Mouse (Mus musculus): Measurements from ENCODE around the gene Jmjd6. TPM values are rescaled to one million over a fixed set of nuclear protein-coding genes. Genes with fewer than 3 reads are reported as not detected.

The Jmjd6 gene
- polyA plus RNA-seq, 1 experiment from 2014 or later, result 62.2 TPM

- no peak for DNase-seq (ENCODE audit: low spot score)
Observed at GRCm38 (mm10) chr11:116807116-116807515, 36.1 kb downstream of the Jmjd6 start.

GRCm38 (mm10) chr11:116806136-116807071 is 36.8 kb downstream of the Jmjd6 start:
- no peak for DNase-seq (ENCODE audit: low spot score)

- DNase-seq (ENCODE audit: low spot score), result no peak
Observed at GRCm38 (mm10) chr11:116802709-116803108, 40.5 kb downstream of the Jmjd6 start.

- no peak for DNase-seq (ENCODE audit: low spot score)
Observed at GRCm38 (mm10) chr11:116801106-116801505, 42.1 kb downstream of the Jmjd6 start.

DNA sequence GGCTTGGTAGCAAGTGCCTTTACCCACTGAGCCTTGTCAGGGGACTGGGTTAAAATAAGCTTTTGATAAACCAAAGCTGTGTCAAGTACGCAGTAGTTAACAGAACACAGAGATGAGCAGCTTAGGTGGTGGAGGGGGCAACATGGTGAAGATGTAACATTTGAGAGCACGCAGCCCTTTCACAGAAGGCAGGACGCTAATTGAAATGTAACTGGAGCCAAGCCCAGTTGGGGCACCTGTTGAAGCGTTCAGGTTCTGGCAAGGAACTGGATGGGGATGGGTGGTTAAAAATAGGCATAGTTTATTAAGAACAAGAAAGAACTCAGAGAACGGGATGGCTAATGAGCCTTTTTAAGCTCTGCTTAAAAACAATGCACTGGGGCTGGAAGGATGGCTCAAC is 43.9 kb downstream of the Jmjd6 start:
- DNase-seq (ENCODE audit: low spot score), result no peak

Other genes starting within 250 kb of the Jmjd6 start
- gene Rhbdf2, start 216.4 kb downstream of the Jmjd6 start, polyA plus RNA-seq (2015; fragmentation: Nextera tagmentation; extraction: Ambion mirVana), result 8.8 and 11.2 TPM in 2 replicates
- gene Prcd, start 189.9 kb downstream of the Jmjd6 start, polyA plus RNA-seq (2015; fragmentation: Nextera tagmentation; extraction: Ambion mirVana), result 0.27 and 0.57 TPM in 2 replicates
- 7.9 and 8.1 TPM in 2 replicates for gene Cygb, start 189.1 kb downstream of the Jmjd6 start, polyA plus RNA-seq (2015; fragmentation: Nextera tagmentation; extraction: Ambion mirVana)
- gene St6galnac1, start 67.9 kb downstream of the Jmjd6 start, polyA plus RNA-seq (2015; fragmentation: Nextera tagmentation; extraction: Ambion mirVana), result not detected in 2 replicates
- gene Mxra7, start 15.4 kb downstream of the Jmjd6 start, polyA plus RNA-seq (2015; fragmentation: Nextera tagmentation; extraction: Ambion mirVana), result 4.8 and 5.0 TPM in 2 replicates
- gene Mettl23, start 171 bp downstream of the Jmjd6 start, polyA plus RNA-seq (2015; fragmentation: Nextera tagmentation; extraction: Ambion mirVana), result 139 and 143 TPM in 2 replicates
- 32.6 and 35.3 TPM in 2 replicates for gene Mfsd11, start 9.0 kb upstream of the Jmjd6 start, polyA plus RNA-seq (2015; fragmentation: Nextera tagmentation; extraction: Ambion mirVana)
- gene Srsf2, start 9.6 kb upstream of the Jmjd6 start, polyA plus RNA-seq (2015; fragmentation: Nextera tagmentation; extraction: Ambion mirVana), result 853 and 857 TPM in 2 replicates
- gene Mgat5b, start 75.4 kb upstream of the Jmjd6 start, polyA plus RNA-seq (2015; fragmentation: Nextera tagmentation; extraction: Ambion mirVana), result 0.55 and 0.69 TPM in 2 replicates